Mouse (Mus musculus): ENCODE results near the gene Gm37240.

DNA sequence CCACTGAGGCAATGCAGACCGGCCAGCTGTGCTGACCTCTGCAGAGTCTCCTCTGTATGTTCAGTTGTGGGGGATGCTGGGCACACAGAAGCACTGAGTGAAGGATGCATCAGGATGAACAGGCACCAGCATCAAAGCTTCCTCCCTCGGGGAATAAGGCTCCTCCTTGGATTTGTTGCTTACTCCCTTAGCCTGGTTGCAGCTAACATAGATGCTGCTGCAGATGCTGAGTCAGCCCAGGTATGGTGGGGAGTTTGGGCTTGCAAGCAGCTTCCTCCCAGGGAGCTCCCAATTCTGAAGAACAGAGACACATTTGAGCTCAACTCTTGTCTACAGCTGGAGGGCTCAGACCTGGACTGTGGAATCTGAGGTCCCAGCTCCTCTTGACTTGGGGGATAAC, 863.1 kb downstream of the Gm37240 start:
- no peak for TF ChIP-seq POLR2A (IDR thresholded peaks at IDR 0.05; ENCODE audit: insufficient read depth, low read depth, low read length)
- no peak for TF ChIP-seq CTCF (IDR thresholded peaks at IDR 0.05; ENCODE audit: insufficient read depth, low read depth, low read length)

Measured in olfactory bulb, adult 2 months (tissue).